Mouse (Mus musculus): ENCODE data around the gene Malrd1. TPM values are rescaled to one million over a fixed set of nuclear protein-coding genes. Genes with fewer than 3 reads are reported as not detected.
"Not testable (repeated sequence)": the region's sequence is repeated elsewhere in the genome, so short reads cannot be mapped to it uniquely, and the experiment has no call there.

Malrd1 gene
- total RNA-seq (2021), result under 1 TPM; 0.05 to 0.07 TPM
- long read RNA-seq, experiment 1, result 0 reads
- long read RNA-seq, experiment 2, partial matches to known transcripts, result 0 of 1 reads
- long read RNA-seq, experiment 2, other reads (novel, unspliced or antisense), result 1 of 1 reads

DNA sequence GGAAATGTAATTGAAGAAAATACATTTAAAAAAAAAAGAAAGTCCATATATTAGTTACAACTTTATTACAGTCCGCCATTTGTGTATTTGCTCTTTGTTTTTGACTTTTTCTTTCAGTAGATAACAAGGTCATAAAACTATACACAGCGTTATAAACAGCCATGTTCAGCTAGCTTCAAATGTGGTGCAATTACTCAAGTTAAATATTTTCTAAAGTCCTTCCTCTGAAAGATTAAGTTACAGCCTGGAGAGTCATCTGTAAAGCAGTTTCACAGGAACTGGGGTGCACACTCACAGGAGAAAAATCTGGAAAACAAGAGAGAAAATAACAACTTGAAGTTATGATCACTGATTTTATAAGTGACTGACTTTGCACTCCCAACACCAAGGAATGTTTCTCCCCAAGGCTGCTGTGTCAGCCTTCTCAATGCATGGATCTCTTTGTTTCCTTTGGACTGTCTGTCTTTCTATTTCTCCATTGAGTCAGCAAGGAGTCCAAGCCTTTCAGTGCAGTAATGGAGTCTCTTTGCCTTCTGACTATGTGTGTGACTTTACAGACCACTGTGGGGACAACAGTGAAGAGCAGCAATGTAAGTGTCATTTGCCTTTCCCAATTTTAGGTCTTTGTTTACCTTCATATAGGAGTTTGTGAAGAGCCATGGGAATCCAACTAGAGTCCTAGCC is at the start of gene Malrd1:
TSS of gene Malrd1 (plus strand) at position 239 of the 684 bp plus-strand sequence.
- DNase-seq (ENCODE audit: low spot score in 2 of 2), result no peak

GRCm38 (mm10) chr2:15538643-15539042 is 12.4 kb downstream of the Malrd1 start:
- DNase-seq (ENCODE audit: low spot score in 2 of 2), result no peak

DNA sequence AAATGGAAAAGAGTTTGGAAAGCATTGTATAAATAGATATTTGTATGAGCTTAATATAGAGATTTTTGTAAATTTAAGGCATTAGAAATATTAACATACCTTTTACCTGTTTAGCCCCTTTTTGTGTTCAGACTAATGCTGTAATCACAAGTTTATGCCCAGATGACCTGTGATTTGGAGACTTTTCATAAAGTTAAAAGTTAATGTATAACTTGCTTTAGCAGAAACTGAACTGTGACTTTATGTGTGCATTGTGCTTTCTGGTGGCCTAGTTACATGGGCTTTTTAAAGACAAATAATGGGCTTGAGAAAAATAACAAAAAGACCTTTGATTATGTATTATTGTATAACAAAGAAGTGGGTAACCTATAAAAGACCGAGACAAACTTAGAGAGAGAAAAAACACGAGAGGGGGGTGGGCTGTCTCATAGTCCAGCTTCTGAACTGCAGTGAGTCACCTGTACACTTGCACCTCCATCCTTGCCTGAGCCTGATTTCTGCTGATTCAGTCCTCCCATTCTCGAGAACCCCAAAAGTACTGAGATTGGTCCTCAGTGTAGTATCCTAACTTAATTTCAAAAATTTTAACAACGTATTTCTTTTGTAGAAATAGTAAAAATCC is 87.2 kb downstream of the Malrd1 start:
- no peak for DNase-seq (ENCODE audit: low spot score in 2 of 2)

DNA sequence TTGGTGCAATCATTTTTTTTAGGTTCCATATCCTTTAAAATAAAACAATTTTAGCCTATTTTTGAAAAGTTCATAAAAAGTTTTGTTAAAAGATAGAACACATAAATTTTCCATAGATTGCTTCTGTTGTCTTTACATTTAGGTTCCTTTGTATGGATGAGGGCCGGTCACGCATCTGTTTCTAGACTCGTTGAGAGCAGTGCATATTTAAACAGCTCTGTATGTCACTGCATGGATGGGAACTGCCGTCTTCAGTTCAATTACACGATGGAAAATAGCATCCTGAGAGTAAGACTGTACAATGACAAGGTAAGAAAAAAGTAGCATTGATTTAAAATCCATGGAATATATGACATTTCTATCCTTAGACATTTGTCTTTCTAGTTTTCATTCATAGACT is 87.7 kb downstream of the Malrd1 start:
- no peak for DNase-seq (ENCODE audit: low spot score in 2 of 2)

- no peak for DNase-seq (ENCODE audit: low spot score in 2 of 2)
Measured at GRCm38 (mm10) chr2:15635761-15636160, 109.5 kb downstream of the Malrd1 start.

DNA sequence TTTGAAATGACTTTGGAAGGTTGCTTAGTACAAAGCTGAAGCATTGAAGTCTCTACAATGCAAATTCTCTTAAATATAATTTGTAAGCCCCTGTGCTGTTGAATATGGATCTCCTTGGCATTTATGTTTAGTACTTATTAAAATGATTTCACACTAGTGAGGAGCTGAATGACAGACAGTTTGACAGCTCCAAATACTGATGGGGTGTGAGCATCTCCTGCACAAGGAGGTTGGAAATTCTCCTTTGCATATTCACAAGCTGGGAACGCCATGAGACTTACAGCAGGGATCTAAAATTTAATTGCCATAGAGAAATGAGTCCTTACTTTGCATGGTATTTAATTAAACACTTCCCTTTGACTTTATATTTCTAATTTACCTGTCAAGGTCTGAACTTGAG is 117.6 kb downstream of the Malrd1 start:
- no peak for DNase-seq (ENCODE audit: low spot score in 2 of 2)

GRCm38 (mm10) chr2:15656388-15656787 is 130.1 kb downstream of the Malrd1 start:
- no peak for DNase-seq (ENCODE audit: low spot score in 2 of 2)

DNA sequence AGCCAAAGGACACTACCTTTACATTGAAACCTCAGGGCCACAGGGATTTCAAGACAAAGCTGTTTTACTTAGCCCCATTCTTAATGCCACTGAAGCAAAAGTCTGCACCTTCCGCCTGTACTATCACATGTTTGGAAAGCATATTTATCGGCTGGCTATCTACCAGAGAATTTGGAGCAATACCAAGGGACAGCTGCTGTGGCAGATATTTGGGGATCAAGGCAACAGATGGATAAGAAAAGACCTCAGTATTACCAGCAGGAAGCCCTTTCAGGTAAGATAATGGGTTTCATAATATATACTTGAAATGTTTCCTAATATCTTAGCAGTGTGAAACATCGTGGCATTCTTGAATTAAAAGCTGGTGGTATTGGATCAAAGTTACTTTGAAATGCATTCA is 176.7 kb downstream of the Malrd1 start:
- DNase-seq (ENCODE audit: low spot score in 2 of 2), result peak in 1 of 2 experiments; percentile 2

DNA sequence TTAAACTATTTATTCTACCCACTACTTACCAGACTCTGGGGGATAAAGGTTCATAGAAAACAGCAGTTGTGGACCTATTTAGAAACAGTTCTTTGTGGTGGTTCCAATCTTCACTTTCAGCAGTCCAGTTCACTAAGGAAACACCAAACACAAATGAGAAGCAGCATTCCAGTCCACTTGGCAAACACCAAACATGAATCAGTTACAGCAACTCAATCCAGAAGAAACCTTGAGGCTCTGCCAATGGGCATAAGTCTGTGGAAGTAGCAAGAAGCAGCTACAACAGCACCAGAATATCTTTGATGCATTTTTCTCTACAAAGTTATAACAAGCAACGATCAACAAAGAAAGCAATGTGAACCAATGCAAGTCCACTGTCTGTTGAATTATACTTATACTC is 214.7 kb downstream of the Malrd1 start:
- peak in 1 of 2 experiments; percentile 61 for DNase-seq (ENCODE audit: low spot score in 2 of 2)

- DNase-seq (ENCODE audit: low spot score in 2 of 2), result no peak
Measured at GRCm38 (mm10) chr2:15744979-15745688, 218.9 kb downstream of the Malrd1 start.

- DNase-seq (ENCODE audit: low spot score in 2 of 2), result no peak
Measured at GRCm38 (mm10) chr2:15784818-15785217, 258.5 kb downstream of the Malrd1 start.

DNA sequence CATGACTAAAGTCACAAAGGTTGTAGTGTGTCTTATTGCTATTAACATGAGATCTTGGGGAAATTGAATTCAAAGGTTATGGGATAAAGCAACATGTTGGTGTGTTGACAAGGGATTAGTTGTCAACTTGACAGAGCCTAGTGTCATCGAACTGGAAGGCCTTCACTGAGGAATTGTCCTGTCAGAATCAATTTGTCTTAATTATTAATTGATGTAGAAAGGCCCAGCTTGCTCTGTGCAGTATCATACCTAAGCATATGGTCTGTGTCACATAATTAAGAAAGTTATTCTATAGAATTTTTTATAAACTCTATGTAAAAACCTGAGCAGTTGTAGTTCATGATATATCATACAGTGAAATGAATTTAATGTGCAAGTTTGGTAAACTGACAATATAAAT is 289.4 kb downstream of the Malrd1 start:
- DNase-seq (ENCODE audit: low spot score in 2 of 2), result no peak

DNA sequence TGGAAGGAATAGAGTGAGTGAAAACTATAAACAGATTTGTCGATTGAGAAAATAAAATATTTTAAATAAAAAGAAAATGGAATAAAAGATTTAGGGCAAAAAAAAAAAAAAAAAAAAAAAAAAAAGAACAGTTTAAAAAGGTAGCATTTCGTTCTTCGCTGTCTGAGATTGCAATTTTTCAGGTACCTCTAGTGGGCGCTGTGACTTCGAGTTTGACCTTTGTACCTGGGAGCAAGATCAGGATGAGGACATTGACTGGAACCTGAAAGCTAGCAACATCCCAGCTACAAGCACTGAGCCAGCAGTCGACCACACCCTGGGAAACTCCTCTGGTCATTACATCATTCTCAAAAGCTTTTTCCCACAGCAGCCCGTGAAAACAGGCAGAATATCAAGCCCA is 343.1 kb downstream of the Malrd1 start:
- DNase-seq (ENCODE audit: low spot score in 2 of 2), result no peak

- no peak for DNase-seq (ENCODE audit: low spot score in 2 of 2)
Measured at GRCm38 (mm10) chr2:15893418-15894120, 367.3 kb downstream of the Malrd1 start.

GRCm38 (mm10) chr2:15925432-15925831 is 399.2 kb downstream of the Malrd1 start:
- no peak for DNase-seq (ENCODE audit: low spot score in 2 of 2)

GRCm38 (mm10) chr2:15926041-15926440 is 399.8 kb downstream of the Malrd1 start:
- no peak for DNase-seq (ENCODE audit: low spot score in 2 of 2)

GRCm38 (mm10) chr2:15931479-15931878 is 405.2 kb downstream of the Malrd1 start:
- DNase-seq (ENCODE audit: low spot score in 2 of 2), result no peak

- DNase-seq (ENCODE audit: low spot score in 2 of 2), result no peak
Measured at GRCm38 (mm10) chr2:15931924-15932323, 405.6 kb downstream of the Malrd1 start.

DNA sequence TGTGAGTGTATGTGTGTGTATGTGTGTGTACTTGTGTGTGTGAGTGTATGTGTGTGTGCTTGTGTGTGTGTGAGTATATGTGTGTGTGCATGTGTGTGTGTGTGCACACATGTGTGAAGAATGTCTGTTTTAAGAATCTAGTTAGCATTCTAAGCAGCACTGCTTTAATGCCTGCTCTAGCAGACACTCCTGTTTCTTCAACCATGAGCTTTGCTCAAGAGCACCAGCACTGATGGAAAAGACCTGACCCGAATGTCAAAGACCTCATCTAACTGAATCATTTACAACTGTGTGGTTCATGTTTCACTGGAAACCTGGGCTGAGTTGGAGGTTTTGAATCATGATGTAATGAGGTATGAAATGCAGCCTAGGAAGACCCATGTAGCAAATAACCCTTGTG is 406.1 kb downstream of the Malrd1 start:
- no peak for DNase-seq (ENCODE audit: low spot score in 2 of 2)

GRCm38 (mm10) chr2:16002925-16003324 is 476.6 kb downstream of the Malrd1 start:
- DNase-seq (ENCODE audit: low spot score in 2 of 2), result no peak

DNA sequence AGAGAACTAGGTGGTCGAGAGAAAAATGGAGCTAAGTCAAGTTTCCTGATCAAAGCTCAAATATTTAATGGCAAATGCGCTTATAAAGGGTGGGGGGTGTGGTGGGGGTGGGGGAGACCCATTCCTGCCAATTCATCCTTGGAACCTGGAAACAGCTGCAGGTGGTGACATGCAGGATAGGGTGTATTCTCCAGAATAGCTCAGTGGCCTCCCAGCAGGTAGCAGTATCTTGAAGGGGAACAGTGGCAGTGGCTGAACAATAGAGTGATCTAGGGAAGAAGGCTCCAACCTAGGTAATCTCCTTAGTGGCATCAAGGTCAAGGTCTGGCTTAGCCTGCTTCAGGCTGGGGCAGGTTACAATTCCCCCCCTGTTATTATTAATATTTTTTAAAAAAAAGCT is 490.8 kb downstream of the Malrd1 start:
- DNase-seq (ENCODE audit: low spot score in 2 of 2), result not testable (repeated sequence)
